Mouse (Mus musculus) regulatory T cell (primary cell): ENCODE results near the gene Ing3.

Source experiments
- in situ Hi-C: fragments of 300-600 bp; cut with MboI, MseI; formaldehyde crosslinking; loops from one replicate; pipeline ENCODE4 v1.15.1; 2025; ENCODE audit warnings: high pct_unique_total_duplicates

Gene Ing3

GRCm38 (mm10) chr6:21949226-21949731, at the start of gene Ing3:
Ing3 (plus strand) TSS chr6:21949571.
- in situ Hi-C loops = no loop called here

DNA sequence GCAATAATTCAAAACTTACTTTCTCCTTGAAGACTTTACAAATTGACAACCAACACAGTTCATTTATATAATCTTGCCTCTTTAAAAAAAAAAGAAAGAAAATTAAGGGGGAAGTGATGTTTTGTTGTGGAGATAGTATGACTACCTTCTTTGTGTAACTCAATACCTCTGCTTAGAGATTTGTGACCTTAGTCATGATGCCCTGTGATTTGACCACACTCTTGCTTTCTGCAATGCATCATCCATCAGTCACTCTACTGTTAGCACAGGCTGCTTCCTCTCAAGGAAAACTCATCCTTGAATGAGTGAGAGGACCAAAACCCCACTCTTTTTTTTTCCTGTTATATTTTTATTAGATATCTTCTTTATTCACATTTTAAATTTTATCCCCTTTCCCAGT, 39.7 kb upstream of the Ing3 start:
- in situ Hi-C loops = no loop called here

GRCm38 (mm10) chr6:21910804-21911203, 38.6 kb upstream of the Ing3 start:
- in situ Hi-C loops = no loop called here

- in situ Hi-C loops = no loop called here
These were observed 32.8 kb upstream of the Ing3 start for GRCm38 (mm10) chr6:21916591-21916990.

DNA sequence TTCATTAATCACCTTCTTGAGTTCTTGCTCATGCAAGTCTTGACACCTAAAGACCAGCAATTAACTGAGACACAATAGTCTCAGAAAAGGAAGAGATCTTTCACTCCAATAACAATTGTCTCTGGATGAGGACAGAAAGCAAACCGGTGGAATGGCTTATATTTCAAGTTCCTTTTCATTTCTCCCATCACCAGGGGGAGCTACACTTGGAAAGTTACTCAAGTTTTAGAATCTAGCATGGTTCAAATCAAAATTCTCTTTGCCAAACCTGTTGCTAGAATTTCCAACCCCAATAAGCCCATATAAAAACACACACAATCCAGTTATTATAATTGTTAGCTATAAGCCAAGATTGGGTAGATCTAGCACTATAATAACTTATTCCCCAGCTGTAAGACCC, 25.2 kb upstream of the Ing3 start:
- in situ Hi-C loops = loop anchor here (10.0 kb wide), 1 partner anchor 1171 kb away; no protein-coding TSS in a partner anchor

- in situ Hi-C loops = no loop called here
These were observed 11.3 kb upstream of the Ing3 start for GRCm38 (mm10) chr6:21937981-21938635.

GRCm38 (mm10) chr6:21949771-21950448, 539 bp downstream of the Ing3 start:
- in situ Hi-C loops = no loop called here

DNA sequence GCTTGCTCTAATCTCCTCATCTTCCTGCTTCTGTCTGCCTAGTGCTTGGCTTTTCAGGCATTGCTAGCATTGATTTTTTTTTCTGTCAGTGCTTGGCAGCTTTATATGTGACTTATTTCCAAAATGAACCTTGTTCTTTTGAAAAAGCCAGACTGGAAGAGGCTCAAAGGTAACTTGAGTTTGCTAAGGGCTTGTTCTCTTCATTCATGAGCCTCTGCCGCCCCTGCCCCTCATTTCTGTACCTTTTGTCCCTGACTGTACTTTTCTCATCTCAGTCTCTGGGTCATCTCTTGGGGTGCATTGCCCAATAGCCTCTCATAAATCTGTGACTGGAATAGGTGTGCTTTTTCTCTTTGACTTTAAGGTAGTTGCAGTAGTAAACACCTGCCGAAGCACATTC, 1.3 kb downstream of the Ing3 start:
- in situ Hi-C loops = no loop called here

GRCm38 (mm10) chr6:21955468-21955867, 6.1 kb downstream of the Ing3 start:
- in situ Hi-C loops = no loop called here

- in situ Hi-C loops = no loop called here
These were observed 9.6 kb downstream of the Ing3 start for GRCm38 (mm10) chr6:21958922-21959321.

- in situ Hi-C loops = no loop called here
These were observed 10.5 kb downstream of the Ing3 start for GRCm38 (mm10) chr6:21959909-21960308.

- in situ Hi-C loops = no loop called here
These were observed 28.2 kb downstream of the Ing3 start for GRCm38 (mm10) chr6:21977532-21977931.

DNA sequence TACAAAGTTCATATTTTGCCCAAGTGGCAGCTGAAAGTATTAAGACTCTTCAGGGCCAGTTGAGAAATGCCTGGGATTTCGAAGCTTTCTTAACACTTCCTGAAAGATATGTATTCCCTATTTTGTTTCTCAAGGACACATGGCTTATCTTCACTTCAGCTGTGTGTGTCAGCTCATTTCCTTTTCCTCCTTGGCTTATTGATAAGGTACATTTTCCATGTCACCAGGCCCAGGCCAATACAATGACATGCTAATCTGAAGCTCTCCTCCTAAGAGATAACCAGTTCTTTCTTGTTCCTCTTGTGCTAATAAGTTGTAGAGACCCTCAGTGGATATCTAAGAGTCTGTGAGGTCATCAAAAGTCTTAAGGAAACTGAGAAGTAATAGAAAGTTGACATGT, 31.7 kb downstream of the Ing3 start:
- in situ Hi-C loops = loop anchor here (5.0 kb wide), 1 partner anchor 91 kb away; no protein-coding TSS in a partner anchor

- in situ Hi-C loops = loop anchor here (5.0 kb wide), 1 partner anchor 87 kb away; no protein-coding TSS in a partner anchor
These were observed 35.8 kb downstream of the Ing3 start for GRCm38 (mm10) chr6:21984990-21985731.

DNA sequence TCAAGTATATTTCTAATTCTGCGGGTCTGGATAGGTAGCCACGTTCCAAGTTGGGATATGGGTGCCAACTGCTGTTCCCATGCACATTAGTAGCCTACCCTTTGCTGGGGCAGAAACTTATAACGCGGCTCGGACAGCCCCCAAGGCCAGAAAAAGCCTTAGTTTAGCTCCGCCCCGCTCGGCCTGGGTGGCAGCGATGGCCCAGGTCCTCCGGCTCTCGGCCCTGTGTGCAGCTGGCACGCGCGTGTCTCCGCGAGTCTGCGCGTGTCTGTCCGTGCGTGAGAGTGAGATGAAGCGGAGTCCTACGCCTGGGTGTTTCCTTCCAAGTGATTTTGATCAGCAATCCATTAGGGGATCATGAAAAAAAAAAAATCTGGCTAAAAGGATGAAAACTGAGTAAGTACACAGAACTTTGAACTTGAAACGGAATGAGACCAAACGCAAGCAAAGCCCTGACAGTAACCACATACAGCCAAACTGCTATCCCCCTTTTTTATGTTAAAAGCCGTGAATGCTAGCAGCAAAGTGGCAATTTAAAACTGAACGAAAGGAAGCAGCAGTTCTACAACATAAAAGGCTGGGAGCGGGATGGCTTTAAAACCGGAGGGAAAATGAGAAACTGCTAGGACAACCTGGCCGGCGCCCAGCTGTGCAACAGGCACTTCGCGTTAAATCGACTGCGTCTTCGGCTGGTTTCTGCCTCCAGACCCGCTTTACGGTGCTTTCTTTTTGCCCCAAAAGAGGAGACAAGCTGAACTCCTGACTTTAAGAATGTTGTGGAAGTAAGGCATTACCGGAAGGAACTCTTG, 36.6 kb downstream of the Ing3 start, which contains the start of gene Cped1:
Cped1 (plus strand) TSS at position 185 of the 809 bp plus-strand sequence.
- in situ Hi-C loops = no loop called here

DNA sequence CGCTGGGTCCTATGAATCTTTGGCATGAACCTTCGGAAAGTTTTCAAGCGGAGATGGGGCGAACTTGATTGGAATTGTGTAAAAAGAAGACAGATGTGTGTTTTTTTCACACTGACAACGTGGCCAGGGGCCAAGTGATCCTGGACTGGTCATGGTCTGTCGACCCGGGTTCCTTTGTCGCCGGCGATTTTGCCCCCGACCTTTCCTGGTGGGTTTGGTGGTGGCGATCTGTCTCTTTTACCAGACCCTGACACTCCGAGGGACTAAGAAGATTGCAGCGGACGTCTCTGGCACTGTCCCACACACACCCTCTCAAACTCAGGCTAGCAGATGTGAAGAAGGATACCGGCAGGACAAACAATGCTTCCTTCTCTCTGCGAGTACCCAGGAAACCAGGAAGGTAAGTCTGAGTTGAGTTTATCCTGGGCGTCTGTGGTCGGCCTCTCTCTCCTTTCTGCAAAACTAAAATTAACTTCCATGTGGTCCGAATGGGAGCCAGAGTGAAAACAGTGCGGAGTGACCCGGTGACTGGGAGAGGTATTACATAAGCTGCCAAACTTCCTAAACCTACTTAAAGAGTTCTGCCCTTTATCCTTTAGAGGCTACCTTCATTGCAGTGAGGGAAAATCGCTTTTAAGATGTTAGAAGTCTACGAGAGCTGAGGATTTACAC, 37.4 kb downstream of the Ing3 start:
- in situ Hi-C loops = no loop called here

GRCm38 (mm10) chr6:21987554-21987953, 38.2 kb downstream of the Ing3 start:
- in situ Hi-C loops = no loop called here

DNA sequence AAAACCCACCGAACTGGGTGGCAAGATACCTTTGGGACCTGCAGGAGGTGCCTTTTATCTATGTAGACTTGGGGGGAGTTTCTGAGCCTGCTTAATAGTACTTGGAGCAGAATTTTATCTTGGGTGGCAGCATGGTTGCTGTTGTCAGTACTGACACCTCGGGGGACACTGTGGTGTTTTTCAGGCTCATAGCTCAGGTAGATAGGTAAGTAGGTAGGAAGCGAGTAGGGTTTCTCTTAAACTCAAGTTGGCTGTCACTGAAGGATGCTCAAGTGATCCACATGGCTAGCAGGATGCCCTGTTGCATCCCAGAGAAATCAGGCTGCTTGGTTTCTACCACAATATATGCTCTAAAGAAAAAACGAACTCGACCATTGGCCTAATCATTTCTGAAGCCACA, 38.9 kb downstream of the Ing3 start:
- in situ Hi-C loops = no loop called here

DNA sequence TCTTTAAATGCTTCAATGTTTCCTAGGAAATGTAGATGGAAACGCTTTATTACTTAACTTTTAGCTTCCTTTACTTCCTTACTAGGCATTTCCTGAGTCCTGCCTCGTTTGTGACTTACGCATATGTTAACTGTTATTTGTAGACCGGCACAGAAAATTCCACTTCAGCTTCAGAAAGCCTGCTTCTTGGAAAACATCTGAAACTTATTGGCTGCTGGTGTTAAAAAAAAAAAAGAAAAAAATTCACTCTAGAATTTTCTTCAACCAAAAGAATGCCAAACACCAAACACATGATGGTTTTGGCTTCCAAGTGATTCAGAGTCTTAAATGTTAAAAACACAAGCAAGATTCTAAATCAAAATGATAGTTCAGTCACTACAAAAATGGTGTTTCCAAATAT, 39.7 kb downstream of the Ing3 start:
- in situ Hi-C loops = no loop called here

DNA sequence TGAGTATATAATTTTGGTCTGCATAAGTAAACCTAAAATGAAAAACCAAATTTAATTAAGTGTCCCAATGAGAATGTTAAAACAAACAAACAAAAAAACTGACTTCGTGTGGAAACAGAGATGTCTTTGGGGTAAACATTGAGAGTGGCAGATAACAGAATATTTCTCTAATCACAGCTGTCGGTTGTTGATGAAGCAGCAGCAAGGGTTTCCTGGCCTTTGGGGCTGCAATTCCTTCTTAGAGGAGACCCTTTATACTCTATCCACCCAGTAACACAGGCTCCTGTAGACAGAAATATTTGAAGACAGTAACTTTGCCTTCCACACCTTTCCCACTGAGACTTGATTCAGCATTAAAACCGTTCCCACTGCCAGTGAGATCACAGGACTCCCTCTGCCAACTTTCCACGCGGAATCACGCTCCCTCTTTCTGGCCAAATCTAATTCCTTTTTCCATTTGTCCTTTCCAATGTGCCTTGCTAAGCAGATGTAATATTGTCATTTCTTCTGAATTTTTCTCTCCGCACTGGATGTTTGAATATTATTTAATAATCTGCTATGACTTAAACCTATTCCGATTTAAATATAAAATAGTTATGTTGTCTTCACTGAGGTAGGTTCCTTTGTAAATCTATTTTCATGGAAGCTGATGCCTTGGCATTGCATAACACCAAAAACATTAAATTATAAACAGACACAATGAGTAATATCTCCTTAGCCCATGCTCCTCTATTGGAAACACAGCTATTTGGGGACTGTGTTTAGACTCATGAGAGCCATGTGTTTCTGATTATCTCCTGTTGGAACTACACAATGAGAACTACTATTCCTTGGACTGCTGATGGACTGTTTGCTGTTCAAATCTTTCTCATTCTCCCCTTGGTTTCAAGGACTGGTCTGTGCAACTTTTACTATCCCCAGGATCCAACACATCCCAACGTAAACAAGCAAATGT, 41.1 kb downstream of the Ing3 start:
- in situ Hi-C loops = no loop called here
